ENCODE assay signal across 8 mouse cellular contexts in the genomic region with DNA sequence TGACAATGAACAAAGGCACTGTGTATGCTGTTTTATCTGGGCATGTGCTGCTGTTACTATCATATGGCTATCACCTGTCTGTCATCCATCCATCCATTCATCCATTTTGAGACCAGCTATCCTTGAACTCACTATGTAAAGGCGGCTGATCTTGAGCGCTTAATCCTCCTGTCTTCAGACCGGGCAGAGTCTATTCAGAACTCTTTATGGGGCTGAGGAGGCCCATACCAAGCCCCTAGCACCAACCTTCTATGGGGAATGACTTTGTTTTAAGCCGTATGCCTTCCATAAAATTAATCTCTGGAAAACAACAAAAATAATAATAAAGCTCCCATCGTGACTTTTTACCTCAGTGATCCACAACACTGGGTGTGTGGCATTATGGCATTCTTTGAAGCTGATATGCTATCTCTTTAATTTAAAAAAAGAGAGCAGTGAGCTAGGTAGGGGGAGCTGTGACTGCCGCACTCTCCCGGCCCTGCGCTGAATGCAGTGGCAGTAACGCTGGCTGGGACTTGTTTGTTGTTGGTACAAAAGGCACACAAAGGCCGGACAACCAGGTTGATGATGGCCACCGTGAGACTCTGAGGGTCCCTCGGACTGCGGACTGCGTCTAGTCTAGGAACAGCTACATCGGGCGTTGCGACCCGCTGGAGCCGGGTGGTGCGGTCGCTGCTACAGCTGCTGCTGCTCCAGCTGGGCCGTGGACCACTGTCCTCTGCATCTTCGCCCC. TPM values are rescaled to one million over a fixed set of nuclear protein-coding genes. Genes with fewer than 3 reads are reported as not detected.
A peak's percentile ranks its signal among the peaks of the same experiment; 100 is the strongest.
DNase-seq lines count a peak whose midpoint lies in the region; ATAC-seq and TF ChIP-seq lines count a peak whose summit lies in the region.

Gene Sacs (plus strand): TSS at position 464 of the 733 bp plus-strand sequence.

- H3K9ac ChIP-seq in lung, embryonic 16.5 days (ENCODE audit: low read length): peak within 1 kb of the TSS; percentile 55
- peak within 1 kb of the TSS; percentile 46 for H3K9ac ChIP-seq in intestine, embryonic 15.5 days
- H3K9ac ChIP-seq in liver, embryonic 14.5 days (replicated peaks): no peak within 1 kb of the TSS

- H3K27me3 ChIP-seq in lung, embryonic 16.5 days (ENCODE audit: control insufficient read depth, insufficient read depth, low read depth, low read length): peaks cover 2% of the 10 kb centered on the region; the same call in 1 of the 2 replicates
- peaks cover 7% of the 10 kb centered on the region; the same call in 1 of the 2 replicates for H3K27me3 ChIP-seq in intestine, embryonic 15.5 days (replicated peaks)
- H3K27me3 ChIP-seq in liver, embryonic 14.5 days (ENCODE audit: control insufficient read depth, insufficient read depth, low read length): peaks cover 11% of the 10 kb centered on the region

- no peaks in the 10 kb centered on the region for H3K36me3 ChIP-seq in lung, embryonic 16.5 days (ENCODE audit: control insufficient read depth, insufficient read depth, low read length)
- H3K36me3 ChIP-seq in intestine, embryonic 15.5 days: no peaks in the 10 kb centered on the region
- no peaks in the 10 kb centered on the region for H3K36me3 ChIP-seq in liver, embryonic 14.5 days (replicated peaks; ENCODE audit: control insufficient read depth, insufficient read depth, low read depth)

- TF ChIP-seq CTCF in cortical plate, adult 2 months (IDR thresholded peaks at IDR 0.05; ENCODE audit: extremely low read depth, insufficient read depth, low read length): 0 out of 2 replicates have a peak, but pooled peaks have one; percentile 9
- no peak for TF ChIP-seq CTCF in liver, embryonic 14.5 days (IDR thresholded peaks at IDR 0.05; ENCODE audit: low read depth)

- H3K4me2 ChIP-seq in lung, embryonic 16.5 days (ENCODE audit: low read depth, low read length): peak within 1 kb of the TSS; percentile 64
- peak within 1 kb of the TSS; percentile 72 for H3K4me2 ChIP-seq in intestine, embryonic 15.5 days (replicated peaks)
- peak within 1 kb of the TSS; percentile 42 for H3K4me2 ChIP-seq in liver, embryonic 14.5 days (ENCODE audit: low read depth)

- H3K4me1 ChIP-seq in lung, embryonic 16.5 days (replicated peaks; ENCODE audit: control insufficient read depth, insufficient read depth, low read length): no peaks in the 10 kb centered on the region
- H3K4me1 ChIP-seq in cortical plate, adult 2 months (ENCODE audit: control insufficient read depth, insufficient read depth, low read length): peaks cover 6% of the 10 kb centered on the region; the same call in 1 of the 2 replicates
- H3K4me1 ChIP-seq in intestine, embryonic 15.5 days (replicated peaks): no peaks in the 10 kb centered on the region
- no peaks in the 10 kb centered on the region for H3K4me1 ChIP-seq in liver, embryonic 14.5 days (replicated peaks; ENCODE audit: control insufficient read depth in 2 of 2, insufficient read depth in 2 of 2, low read length in 1 of 2)

- no peak for ATAC-seq in lung, embryonic 16.5 days (ENCODE audit: low read depth)
- no peak for ATAC-seq in intestine, embryonic 15.5 days
- ATAC-seq in liver, embryonic 14.5 days (ENCODE audit: insufficient read depth): no peak

- no peaks in the 10 kb centered on the region for H3K9me3 ChIP-seq in lung, embryonic 16.5 days (ENCODE audit: control insufficient read depth, low read length)
- H3K9me3 ChIP-seq in intestine, embryonic 15.5 days: no peaks in the 10 kb centered on the region
- no peaks in the 10 kb centered on the region for H3K9me3 ChIP-seq in liver, embryonic 14.5 days (ENCODE audit: control insufficient read depth, low read length)

- H3K4me3 ChIP-seq in lung, embryonic 16.5 days (ENCODE audit: low read length): peak within 1 kb of the TSS; percentile 45
- H3K4me3 ChIP-seq in cortical plate, adult 2 months (ENCODE audit: insufficient read depth, low read length): peak within 1 kb of the TSS; percentile 80
- peak within 1 kb of the TSS; percentile 37 for H3K4me3 ChIP-seq in intestine, embryonic 15.5 days (replicated peaks)
- H3K4me3 ChIP-seq in liver, embryonic 14.5 days (ENCODE audit: insufficient read depth in 1 of 2, low read depth in 2 of 2, low read length in 2 of 2): peak within 1 kb of the TSS; percentile 23 to 43; a peak in 3 of 4 replicates

- no peak for DNase-seq in lung, adult 18-20 months
- DNase-seq in gastrocnemius, postnatal 25 days: no peak
- no peak for DNase-seq in liver, embryonic 14.5 days (ENCODE audit: low read depth in 3 of 3, low spot score in 3 of 3)
- DNase-seq in right cerebral cortex, postnatal 36 days (ENCODE audit: low spot score in 2 of 2): peak; percentile 32 to 44
- no peak for DNase-seq in lung, postnatal 25 days (ENCODE audit: low spot score)

- no peak for TF ChIP-seq EP300 in liver, embryonic 14.5 days (IDR thresholded peaks at IDR 0.05; ENCODE audit: low read depth)

- 5% methylated on average over 23 of the region's 23 CpGs for WGBS in lung, embryonic 16.5 days
- WGBS in intestine, embryonic 15.5 days: 8% methylated on average over 23 of the region's 23 CpGs
- 12% methylated on average over 23 of the region's 23 CpGs for WGBS in liver, embryonic 14.5 days (ENCODE audit: insufficient replicate concordance)

- H3K27ac ChIP-seq in lung, embryonic 16.5 days (ENCODE audit: low read length): no peak within 1 kb of the TSS
- H3K27ac ChIP-seq in cortical plate, adult 2 months (ENCODE audit: insufficient read depth, low read length): no peak within 1 kb of the TSS
- H3K27ac ChIP-seq in intestine, embryonic 15.5 days: no peak within 1 kb of the TSS
- H3K27ac ChIP-seq in liver, embryonic 14.5 days: no peak within 1 kb of the TSS

- TF ChIP-seq POLR2A in cortical plate, adult 2 months (IDR thresholded peaks at IDR 0.05; ENCODE audit: extremely low read depth, insufficient read depth, low read length): peak; percentile 72; the same call in 1 of the 2 replicates

RNA-seq across cellular contexts. Expression of gene Sacs, which starts in this region (rescaled TPM):
- 1.8 TPM in 2 replicates for polyA plus RNA-seq in lung, embryonic 16.5 days (2015; fragmentation: Nextera tagmentation; extraction: Ambion mirVana)
- 15.3 and 15.5 TPM in 2 replicates for polyA plus RNA-seq in cortical plate, adult 2 months (2012; rRNA removed)
- total RNA-seq in gastrocnemius, postnatal 25 days (2021): 10 to 100 TPM; 15.8 to 17.2 TPM
- polyA plus RNA-seq in intestine, embryonic 15.5 days (2015; fragmentation: Nextera tagmentation; extraction: Ambion mirVana): 2.0 and 2.3 TPM in 2 replicates
- polyA plus RNA-seq in liver, embryonic 14.5 days (2012; rRNA removed): 1.4 and 1.9 TPM in 2 replicates
- 1.5 and 1.8 TPM in 2 replicates for polyA plus RNA-seq in liver, embryonic 14.5 days (2014; fragmentation: Nextera tagmentation; extraction: Ambion mirVana)

Comparison
In these comparisons a context has a peak if more than half of its experiments do, and no peak if none do; other contexts are left out.
1. DNase-seq: peak in right cerebral cortex, postnatal 36 days (2 of 2); none in lung, adult 18-20 months (0 of 2), gastrocnemius, postnatal 25 days (single experiment), liver, embryonic 14.5 days (0 of 3) and lung, postnatal 25 days (single experiment).
2. Peak in every context shown above with its lines, with median percentiles within 50 percentile points of each other: H3K4me2 ChIP-seq and H3K4me3 ChIP-seq.